Mouse (Mus musculus) midbrain, embryonic 12.5 days (tissue): ENCODE results near the gene Colgalt2. TPM values are rescaled to one million over a fixed set of nuclear protein-coding genes. Genes with fewer than 3 reads are reported as not detected.
A peak's percentile ranks its signal among the peaks of the same experiment; 100 is the strongest.

Experiments used
- ATAC-seq: fragments of 200-750 bp; cut with Nextera tagmentation; 2 replicates; pipeline ENCODE4 v1.8.0; 2017; ENCODE audit warnings: low read depth, moderate TSS enrichment, moderate library complexity; ENCODE audit not compliant: low FRiP score
- H3K27ac ChIP-seq: fragments of 300-500 bp; sonication (generic); replicated peaks from 2 replicates; pipeline ENCODE4 v1.5.1; 2016; ENCODE audit warnings: mild to moderate bottlenecking
- H3K27me3 ChIP-seq: fragments of 300-500 bp; sonication (generic); 2 replicates; pipeline ENCODE4 v1.6.1; 2016; ENCODE audit warnings: mild to moderate bottlenecking
- H3K36me3 ChIP-seq: fragments of 300-500 bp; sonication (generic); 2 replicates; pipeline ENCODE4 v1.6.1; 2016
- H3K4me1 ChIP-seq: fragments of 300-500 bp; sonication (generic); 2 replicates; pipeline ENCODE4 v1.6.1; 2016
- H3K4me2 ChIP-seq: fragments of 300-500 bp; sonication (generic); replicated peaks from 2 replicates; pipeline ENCODE4 v1.6.1; 2016; ENCODE audit warnings: mild to moderate bottlenecking, moderate library complexity
- H3K4me3 ChIP-seq: fragments of 300-500 bp; sonication (generic); 2 replicates; pipeline ENCODE4 v1.5.1; 2016; ENCODE audit warnings: mild to moderate bottlenecking
- H3K9ac ChIP-seq: fragments of 300-500 bp; sonication (generic); replicated peaks from 2 replicates; pipeline ENCODE4 v1.6.1; 2016; ENCODE audit warnings: mild to moderate bottlenecking, moderate library complexity
- H3K9me3 ChIP-seq: fragments of 300-500 bp; sonication (generic); 2 replicates; pipeline ENCODE4 v1.6.1; 2016; ENCODE audit warnings: mild to moderate bottlenecking
- WGBS: fragments of 180-500 bp; shearing (Covaris S2); methylation state at CpG from one replicate; pipeline ENCODE4 v1.1.7; 2016; 5-methylcytosine and 5-hydroxymethylcytosine counted together
- polyA plus RNA-seq: library from polyadenylated mRNA; unstranded; fragments of >200 nt; fragmentation: Nextera tagmentation; extraction: Ambion mirVana; gene quantifications from 2 replicates; pipeline ENCODE4 v1.2.1, GENCODE M21; 2016

Gene Colgalt2
- polyA plus RNA-seq, 1 experiment from 2014 or later: 1.7 TPM

DNA sequence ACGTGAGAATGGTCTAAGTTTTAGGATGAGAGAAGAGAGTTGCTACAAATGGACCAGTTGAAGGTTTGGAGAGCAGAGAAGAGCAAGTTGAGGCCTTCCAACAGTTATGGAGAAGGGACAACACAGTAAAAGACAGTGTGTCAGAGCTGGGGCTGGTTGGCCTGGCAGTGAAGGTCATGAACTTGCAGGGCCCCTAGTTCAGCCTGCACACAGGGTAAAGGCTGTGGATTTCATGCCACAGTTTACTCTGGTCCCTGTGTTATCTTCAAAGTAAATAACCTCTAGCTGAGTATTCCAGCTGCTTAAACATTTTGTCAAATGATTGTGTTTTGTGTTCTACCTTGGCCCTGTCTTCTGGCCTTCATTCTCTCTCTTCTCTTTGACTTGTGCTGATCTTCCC lies 922 bp upstream of the Colgalt2 start:
- no peak overlapping the region for H3K4me3 ChIP-seq
- H3K27me3 ChIP-seq: peaks cover 27% of the 10 kb centered on the region
- ATAC-seq: no peak
- H3K27ac ChIP-seq: no peak overlapping the region
- no peak overlapping the region for H3K9ac ChIP-seq
- no peaks in the 10 kb centered on the region for H3K9me3 ChIP-seq
- WGBS: 46% methylated on average over 1 of the region's 1 CpGs
- H3K4me1 ChIP-seq: peaks cover 11% of the 10 kb centered on the region
- H3K36me3 ChIP-seq: no peaks in the 10 kb centered on the region
- no peak overlapping the region for H3K4me2 ChIP-seq

DNA sequence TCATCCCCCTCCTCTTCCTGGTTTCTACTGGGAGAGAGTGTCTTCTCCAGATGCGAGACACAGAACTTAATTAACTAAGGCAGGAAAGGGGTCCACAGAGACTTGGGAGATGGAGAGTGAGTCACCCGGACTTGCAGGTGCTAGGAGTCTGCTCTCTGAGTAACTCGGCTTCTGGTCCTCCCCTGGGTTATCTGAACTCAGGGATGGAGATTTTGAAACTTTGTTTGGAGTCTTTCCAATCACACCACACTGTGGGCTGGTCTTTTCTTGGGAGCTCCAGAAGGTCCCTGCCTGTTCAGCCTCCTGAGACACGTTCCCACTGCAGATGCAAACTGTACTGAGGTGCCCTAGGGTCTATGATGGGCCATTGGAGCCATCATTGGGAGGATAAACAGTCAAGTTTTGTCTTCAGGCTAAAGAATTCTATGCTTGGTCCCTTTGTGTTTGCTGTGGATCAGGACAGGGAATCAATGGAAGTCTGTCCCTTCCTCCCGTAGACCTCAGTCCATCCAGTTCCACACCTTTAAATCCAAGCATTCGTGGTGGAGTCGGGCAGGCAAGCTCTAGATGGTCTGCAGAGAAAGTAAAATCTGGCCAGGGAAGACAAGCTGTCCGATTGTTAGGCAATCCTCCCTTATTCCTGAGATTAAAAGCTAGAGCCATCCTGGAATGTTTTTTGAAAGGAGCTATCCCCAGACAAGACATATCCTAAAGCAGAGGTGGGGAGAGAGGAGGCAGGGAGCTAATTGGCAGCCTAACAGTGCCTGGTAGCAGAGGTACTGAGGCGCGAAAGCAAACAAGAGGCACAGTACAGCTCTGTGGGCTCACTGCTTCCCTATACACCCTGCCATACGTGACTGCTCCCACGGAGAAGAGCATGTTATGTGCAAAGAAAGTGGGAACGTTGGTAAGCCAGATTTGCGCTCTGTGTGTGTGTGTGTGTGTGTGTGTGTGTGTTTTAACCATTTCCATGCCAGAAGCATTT lies 1.2 kb downstream of the Colgalt2 start:
- Histone ChIP-seq H3K4me2 (peak overlapping the region; percentile 91), H3K27ac (no peak overlapping the region), H3K4me3 (peak overlapping the region; percentile 67), H3K27me3 (peaks cover 27% of the 10 kb centered on the region), H3K4me1 (peaks cover 11% of the 10 kb centered on the region), H3K36me3 (no peaks in the 10 kb centered on the region), H3K9ac (peak overlapping the region; percentile 73; the same call in 1 of the 2 replicates), H3K9me3 (no peaks in the 10 kb centered on the region)
- no peak for ATAC-seq
- 16% methylated on average over 14 of the region's 14 CpGs for WGBS

DNA sequence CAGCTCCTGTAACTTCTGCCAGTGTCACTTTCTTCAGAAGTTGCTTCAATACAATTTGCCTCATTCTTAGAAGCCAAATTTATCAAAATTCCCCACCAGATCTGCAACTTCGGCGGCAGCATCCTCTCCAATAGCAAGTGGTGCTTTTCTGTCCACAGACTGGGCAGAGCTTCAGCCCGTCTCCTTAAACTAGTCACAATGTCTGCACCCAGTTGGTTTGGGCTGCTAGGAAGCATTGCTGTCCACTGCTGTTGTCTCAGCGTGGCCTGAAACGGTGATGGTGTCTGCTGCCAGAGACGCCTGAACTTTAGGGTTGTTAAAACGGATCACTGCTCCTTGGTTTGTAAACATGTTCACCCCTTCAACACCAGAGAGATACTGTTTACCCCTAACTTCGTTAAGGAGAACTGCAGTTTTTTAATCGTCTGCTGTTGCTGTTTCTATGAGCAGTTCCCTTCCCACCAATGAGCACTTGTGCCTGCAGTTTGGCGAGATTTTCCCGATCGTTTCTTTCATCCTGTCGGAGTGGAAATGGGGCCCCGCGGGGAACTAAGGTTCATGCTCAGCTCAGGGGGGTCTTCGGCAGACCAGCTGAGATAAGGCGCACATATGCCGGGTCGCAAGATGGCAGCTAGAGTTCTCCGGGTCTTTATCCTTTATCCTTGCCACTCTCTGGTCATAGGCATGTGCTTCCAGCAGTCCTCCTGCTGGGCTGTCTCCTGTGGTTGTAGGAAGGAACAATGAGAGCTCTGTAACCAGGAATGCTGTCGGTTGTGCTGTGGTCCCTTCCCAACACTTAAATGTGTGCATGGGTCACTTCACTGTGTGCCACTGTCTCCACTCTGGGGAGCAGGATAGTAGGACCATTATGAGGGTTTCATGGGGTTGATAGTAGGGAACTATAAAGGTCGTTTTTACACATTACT lies 7.7 kb downstream of the Colgalt2 start:
- ATAC-seq: no peak
- Histone ChIP-seq H3K4me3 (no peak overlapping the region), H3K27ac (no peak overlapping the region), H3K9ac (no peak overlapping the region), H3K36me3 (no peaks in the 10 kb centered on the region), H3K27me3 (no peaks in the 10 kb centered on the region), H3K4me2 (peak overlapping the region; percentile 4), H3K4me1 (0 out of 2 replicates have a peak, but pooled peaks cover 7% of the 10 kb centered on the region), H3K9me3 (peaks cover 3% of the 10 kb centered on the region; the same call in 1 of the 2 replicates)
- WGBS: 53% methylated on average over 22 of the region's 22 CpGs

DNA sequence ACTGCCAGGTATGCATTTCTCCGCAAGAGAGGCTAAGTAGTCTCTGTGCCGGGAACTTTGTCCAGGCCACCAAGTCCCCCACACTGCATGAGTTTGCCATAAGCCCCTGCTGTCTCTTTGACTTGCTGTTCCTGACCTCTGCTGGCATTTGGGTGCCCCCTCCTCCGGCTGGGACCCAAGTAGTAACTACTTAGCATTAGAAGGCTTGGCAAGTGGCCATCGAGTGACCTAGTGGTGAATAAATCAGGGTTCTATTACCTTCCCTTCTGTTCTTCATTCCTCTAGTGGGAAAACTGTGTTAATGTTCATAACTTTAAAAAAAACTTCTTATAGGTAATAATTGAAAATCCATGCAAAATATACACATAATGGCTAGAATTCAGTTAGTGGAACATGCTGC lies 9.7 kb downstream of the Colgalt2 start:
- Histone ChIP-seq H3K27me3 (no peaks in the 10 kb centered on the region), H3K36me3 (no peaks in the 10 kb centered on the region), H3K4me3 (no peak overlapping the region), H3K9me3 (peaks cover 8% of the 10 kb centered on the region; the same call in 1 of the 2 replicates), H3K4me2 (no peak overlapping the region), H3K4me1 (0 out of 2 replicates have a peak, but pooled peaks cover 7% of the 10 kb centered on the region), H3K27ac (no peak overlapping the region), H3K9ac (no peak overlapping the region)
- no peak for ATAC-seq
- WGBS: 83% methylated on average over 4 of the region's 4 CpGs

DNA sequence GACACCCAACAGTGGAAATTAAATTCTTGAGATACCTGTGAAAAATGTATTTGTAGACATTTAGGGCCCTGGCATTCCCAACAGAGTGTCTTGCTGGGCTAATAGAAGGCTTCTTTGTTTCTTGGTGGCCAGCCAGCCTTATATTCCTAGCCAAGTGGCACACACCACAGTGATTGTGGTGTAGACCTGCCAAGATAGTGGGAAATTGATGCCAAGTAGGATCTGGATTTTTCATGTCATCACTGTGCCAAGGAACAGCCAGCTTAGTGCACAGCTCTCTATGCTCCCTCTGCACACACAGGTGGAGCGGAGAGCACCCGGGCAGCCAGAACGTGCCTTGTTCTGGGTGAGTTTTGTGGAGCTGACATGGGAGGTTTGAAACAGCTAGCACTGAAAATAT lies 11.0 kb downstream of the Colgalt2 start:
- Histone ChIP-seq H3K4me1 (0 out of 2 replicates have a peak, but pooled peaks cover 7% of the 10 kb centered on the region), H3K9ac (no peak overlapping the region), H3K9me3 (peaks cover 8% of the 10 kb centered on the region; the same call in 1 of the 2 replicates), H3K4me3 (no peak overlapping the region), H3K36me3 (no peaks in the 10 kb centered on the region), H3K27me3 (no peaks in the 10 kb centered on the region), H3K27ac (no peak overlapping the region), H3K4me2 (no peak overlapping the region)
- WGBS: 90% methylated on average over 3 of the region's 3 CpGs
- ATAC-seq: no peak

DNA sequence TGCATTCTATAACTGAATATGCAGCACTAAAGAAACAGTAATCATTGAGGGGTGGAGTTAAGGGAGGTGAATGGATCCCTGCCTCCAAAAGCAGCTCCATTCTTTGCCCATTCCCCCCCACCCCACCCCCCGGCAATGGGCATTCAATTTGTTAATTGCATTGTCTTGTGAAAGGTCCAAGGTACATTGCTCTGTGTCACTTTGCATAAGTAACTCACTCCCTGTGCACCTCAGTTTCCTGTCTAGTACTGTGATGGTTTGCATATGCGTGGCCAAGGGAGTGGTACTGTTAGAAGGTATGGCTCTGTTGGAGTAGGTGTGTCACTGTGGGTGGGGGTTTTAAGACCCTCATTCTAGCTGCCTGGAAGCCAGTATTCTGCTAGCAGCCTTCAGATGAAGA lies 13.5 kb downstream of the Colgalt2 start:
- Histone ChIP-seq H3K27ac (no peak overlapping the region), H3K36me3 (no peaks in the 10 kb centered on the region), H3K4me3 (no peak overlapping the region), H3K4me2 (no peak overlapping the region), H3K27me3 (no peaks in the 10 kb centered on the region), H3K4me1 (no peaks in the 10 kb centered on the region), H3K9ac (no peak overlapping the region), H3K9me3 (peaks cover 8% of the 10 kb centered on the region; the same call in 1 of the 2 replicates)
- 95% methylated on average over 2 of the region's 2 CpGs for WGBS
- ATAC-seq: no peak

DNA sequence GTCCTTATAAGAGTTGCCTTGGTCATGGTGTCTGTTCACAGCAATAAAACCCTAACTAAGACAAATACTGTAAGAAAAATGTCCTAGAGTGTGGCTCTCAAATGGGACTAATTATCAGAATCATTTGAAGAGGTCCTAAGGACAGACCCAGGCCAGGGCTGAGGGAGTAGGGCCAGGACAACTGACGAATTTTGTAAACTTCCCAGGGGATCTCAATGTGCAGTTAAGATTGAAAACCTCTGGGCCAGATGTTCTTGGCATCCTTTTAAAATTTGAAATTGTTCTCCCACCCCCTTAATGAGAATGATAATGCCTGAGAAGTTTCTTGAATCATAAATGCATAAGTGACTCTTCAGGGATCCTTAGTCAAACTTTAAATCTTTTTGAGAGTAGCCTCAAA lies 14.3 kb downstream of the Colgalt2 start:
- WGBS: 72% methylated on average over 1 of the region's 1 CpGs
- Histone ChIP-seq H3K4me1 (no peaks in the 10 kb centered on the region), H3K4me3 (no peak overlapping the region), H3K9ac (no peak overlapping the region), H3K9me3 (peaks cover 8% of the 10 kb centered on the region; the same call in 1 of the 2 replicates), H3K27me3 (no peaks in the 10 kb centered on the region), H3K36me3 (no peaks in the 10 kb centered on the region), H3K4me2 (no peak overlapping the region), H3K27ac (no peak overlapping the region)
- no peak for ATAC-seq

DNA sequence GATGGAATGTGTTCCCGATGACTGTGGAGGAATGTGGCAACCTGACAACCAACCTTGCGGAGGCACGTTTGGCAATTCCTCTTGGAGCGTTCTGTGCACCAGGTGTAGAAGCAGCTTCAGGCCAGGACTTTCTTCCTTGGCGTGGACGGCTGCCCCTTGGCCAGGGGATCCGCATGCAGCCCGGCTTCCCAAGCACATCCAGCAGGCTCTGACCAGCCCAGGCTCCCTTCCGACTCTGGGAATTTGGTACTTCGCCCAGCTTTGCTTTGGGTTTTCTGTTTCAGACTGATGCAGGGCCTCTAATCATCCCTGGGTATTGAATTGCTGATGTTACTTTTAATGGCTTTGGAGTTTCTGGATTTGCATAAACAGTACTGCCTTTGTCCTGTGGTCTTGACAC lies 14.8 kb downstream of the Colgalt2 start:
- Histone ChIP-seq H3K27me3 (no peaks in the 10 kb centered on the region), H3K4me3 (no peak overlapping the region), H3K27ac (no peak overlapping the region), H3K4me2 (no peak overlapping the region), H3K9me3 (peaks cover 8% of the 10 kb centered on the region; the same call in 1 of the 2 replicates), H3K9ac (no peak overlapping the region), H3K4me1 (no peaks in the 10 kb centered on the region), H3K36me3 (no peaks in the 10 kb centered on the region)
- WGBS: 83% methylated on average over 10 of the region's 10 CpGs
- no peak for ATAC-seq

DNA sequence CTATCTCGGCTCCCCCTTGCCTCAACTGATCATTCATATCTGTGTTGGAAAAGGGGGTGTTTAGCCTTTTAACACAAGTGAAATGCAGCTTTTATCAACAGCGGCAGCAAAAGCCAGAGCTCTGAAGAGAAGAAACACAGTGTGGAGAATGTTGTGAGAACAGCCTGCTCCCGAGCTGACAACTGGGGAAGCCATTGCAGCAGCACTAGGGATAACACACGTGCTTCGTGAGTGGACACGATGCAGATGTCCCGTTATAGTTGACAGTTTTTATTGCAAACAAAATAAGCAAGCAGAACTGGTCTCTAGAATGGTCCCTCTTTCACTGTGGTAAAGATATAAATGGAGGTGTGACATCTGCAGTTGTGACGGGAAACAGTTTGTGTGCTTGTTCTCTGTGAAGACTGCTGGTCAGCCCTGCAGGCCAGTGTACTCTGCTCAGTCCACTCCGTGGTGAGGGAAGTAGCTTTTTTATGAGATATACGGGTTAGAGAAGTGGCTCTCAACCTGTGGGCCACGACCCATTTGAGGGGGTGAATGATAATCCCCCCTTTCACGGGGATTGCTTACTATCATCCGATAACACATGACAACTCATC lies 16.8 kb downstream of the Colgalt2 start:
- no peak overlapping the region for H3K4me3 ChIP-seq
- ATAC-seq: no peak

DNA sequence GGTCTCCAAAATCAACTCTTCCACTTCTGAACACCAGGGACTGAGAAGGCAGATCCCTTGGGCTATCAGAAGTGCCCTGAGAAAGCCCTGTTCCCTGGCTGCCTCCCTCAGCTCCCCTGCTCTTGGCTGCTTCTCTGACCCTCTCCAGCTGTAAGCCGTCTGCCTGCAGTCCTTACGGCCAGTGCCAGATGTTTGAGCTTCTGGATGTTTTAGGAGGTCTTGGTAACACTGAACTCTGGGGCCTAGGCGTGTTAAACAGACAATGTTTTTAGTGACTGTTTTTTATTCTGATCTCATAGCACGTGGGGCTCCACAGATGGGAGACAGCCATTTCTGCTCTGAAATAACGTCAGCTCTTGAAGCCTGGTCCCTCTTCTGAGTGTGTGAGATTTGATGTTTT lies 18.0 kb downstream of the Colgalt2 start:
- 56% methylated on average over 5 of the region's 5 CpGs for WGBS
- Histone ChIP-seq H3K9me3 (0 out of 2 replicates have a peak, but pooled peaks cover 2% of the 10 kb centered on the region), H3K27ac (no peak overlapping the region), H3K4me1 (no peaks in the 10 kb centered on the region), H3K4me2 (no peak overlapping the region), H3K27me3 (no peaks in the 10 kb centered on the region), H3K4me3 (no peak overlapping the region), H3K9ac (no peak overlapping the region), H3K36me3 (no peaks in the 10 kb centered on the region)
- no peak for ATAC-seq

More for the DNA sequence above, 16.8 kb downstream of the Colgalt2 start:
- Histone ChIP-seq H3K27ac (no peak overlapping the region), H3K4me2 (no peak overlapping the region), H3K9me3 (peaks cover 8% of the 10 kb centered on the region; the same call in 1 of the 2 replicates), H3K36me3 (no peaks in the 10 kb centered on the region), H3K9ac (no peak overlapping the region), H3K4me1 (no peaks in the 10 kb centered on the region), H3K27me3 (no peaks in the 10 kb centered on the region)
- 90% methylated on average over 13 of the region's 13 CpGs for WGBS

DNA sequence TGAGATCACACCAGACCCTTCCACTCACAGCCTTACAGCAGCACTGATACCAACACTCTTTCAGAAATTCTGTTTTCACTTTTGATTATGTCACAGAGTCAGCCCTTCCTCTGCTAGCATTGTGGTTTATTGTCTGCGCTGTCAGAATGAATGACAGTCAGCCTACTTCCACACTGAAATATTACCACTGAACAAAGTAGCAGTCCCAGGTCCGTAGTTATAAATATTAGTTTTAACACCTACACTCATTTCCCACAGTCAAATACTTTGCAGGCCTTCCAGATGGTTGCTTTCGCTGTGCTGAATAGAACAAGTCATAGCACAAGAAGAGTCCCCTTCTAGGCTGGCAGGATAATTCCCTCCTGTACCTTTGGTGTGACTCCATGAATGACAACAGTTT lies 22.7 kb downstream of the Colgalt2 start:
- no peak overlapping the region for H3K4me2 ChIP-seq
- H3K9ac ChIP-seq: no peak overlapping the region
- no peaks in the 10 kb centered on the region for H3K9me3 ChIP-seq
- no peak for ATAC-seq
- H3K4me3 ChIP-seq: no peak overlapping the region
- 0 out of 2 replicates have a peak, but pooled peaks cover 4% of the 10 kb centered on the region for H3K4me1 ChIP-seq
- H3K36me3 ChIP-seq: no peaks in the 10 kb centered on the region
- WGBS: 83% methylated on average over 3 of the region's 3 CpGs
- no peak overlapping the region for H3K27ac ChIP-seq
- H3K27me3 ChIP-seq: no peaks in the 10 kb centered on the region
